Mouse (Mus musculus) embryonic facial prominence, embryonic 14.5 days (tissue): ENCODE measurements around the gene Adipoq. TPM values are rescaled to one million over a fixed set of nuclear protein-coding genes. Genes with fewer than 3 reads are reported as not detected.

ENCODE experiments used
- ATAC-seq: fragments of 200-750 bp; cut with Nextera tagmentation; 2 replicates; pipeline ENCODE4 v1.8.0; 2017; ENCODE audit warnings: low read depth, moderate number of reproducible peaks, moderate TSS enrichment
- DNase-seq: peaks from one replicate; pipeline ENCODE4 v3.0.0-alpha.2; 2015; ENCODE audit warnings: low spot score
- H3K27ac ChIP-seq: fragments of 300-500 bp; sonication (generic); replicated peaks from 2 replicates; pipeline ENCODE4 v1.5.1; 2014; ENCODE audit warnings: low read depth, mild to moderate bottlenecking, low read length, moderate library complexity
- H3K27me3 ChIP-seq: fragments of 300-500 bp; sonication (generic); replicated peaks from 2 replicates; pipeline ENCODE4 v1.6.1; 2014; ENCODE audit warnings: low read length; ENCODE audit not compliant: control insufficient read depth, insufficient read depth
- H3K36me3 ChIP-seq: fragments of 300-500 bp; sonication (generic); 2 replicates; pipeline ENCODE4 v1.6.1; 2014; ENCODE audit warnings: low read length, mixed read lengths; ENCODE audit not compliant: control insufficient read depth, insufficient read depth
- H3K4me1 ChIP-seq: fragments of 300-500 bp; sonication (generic); 2 replicates; pipeline ENCODE4 v1.6.1; 2014; ENCODE audit warnings: antibody characterized with exemption, low read length; ENCODE audit not compliant: control insufficient read depth, insufficient read depth
- H3K4me2 ChIP-seq: fragments of 300-500 bp; sonication (generic); 2 replicates; pipeline ENCODE4 v1.6.1; 2014; ENCODE audit warnings: low read depth, mild to moderate bottlenecking, low read length, moderate library complexity, mixed read lengths
- H3K4me3 ChIP-seq: fragments of 300-500 bp; sonication (generic); 2 replicates; pipeline ENCODE4 v1.5.1; 2014; ENCODE audit warnings: low read depth, mild to moderate bottlenecking, low read length
- H3K9ac ChIP-seq: fragments of 300-500 bp; sonication (generic); 2 replicates; pipeline ENCODE4 v1.6.1; 2014; ENCODE audit warnings: low read depth, mild to moderate bottlenecking, low read length, moderate library complexity, mixed read lengths
- H3K9me3 ChIP-seq: fragments of 300-500 bp; sonication (generic); 2 replicates; pipeline ENCODE4 v1.6.1; 2016; ENCODE audit warnings: low read length; ENCODE audit not compliant: control insufficient read depth
- whole genome bisulfite sequencing: fragments of 180-500 bp; shearing (Covaris S2); extraction: QIAGEN DNeasy Blood & Tissue Kit; methylation state at CpG from one replicate; pipeline ENCODE4 v1.1.7; 2014; 5-methylcytosine and 5-hydroxymethylcytosine counted together
- polyA plus RNA-seq: library from polyadenylated mRNA; unstranded; fragments of >200 nt; fragmentation: Nextera tagmentation; extraction: Ambion mirVana; gene quantifications from 2 replicates; pipeline ENCODE4 v1.2.1, GENCODE M21; 2014

Adipoq gene
- polyA plus RNA-seq, 1 experiment from 2014 or later: 18.4 TPM

DNA sequence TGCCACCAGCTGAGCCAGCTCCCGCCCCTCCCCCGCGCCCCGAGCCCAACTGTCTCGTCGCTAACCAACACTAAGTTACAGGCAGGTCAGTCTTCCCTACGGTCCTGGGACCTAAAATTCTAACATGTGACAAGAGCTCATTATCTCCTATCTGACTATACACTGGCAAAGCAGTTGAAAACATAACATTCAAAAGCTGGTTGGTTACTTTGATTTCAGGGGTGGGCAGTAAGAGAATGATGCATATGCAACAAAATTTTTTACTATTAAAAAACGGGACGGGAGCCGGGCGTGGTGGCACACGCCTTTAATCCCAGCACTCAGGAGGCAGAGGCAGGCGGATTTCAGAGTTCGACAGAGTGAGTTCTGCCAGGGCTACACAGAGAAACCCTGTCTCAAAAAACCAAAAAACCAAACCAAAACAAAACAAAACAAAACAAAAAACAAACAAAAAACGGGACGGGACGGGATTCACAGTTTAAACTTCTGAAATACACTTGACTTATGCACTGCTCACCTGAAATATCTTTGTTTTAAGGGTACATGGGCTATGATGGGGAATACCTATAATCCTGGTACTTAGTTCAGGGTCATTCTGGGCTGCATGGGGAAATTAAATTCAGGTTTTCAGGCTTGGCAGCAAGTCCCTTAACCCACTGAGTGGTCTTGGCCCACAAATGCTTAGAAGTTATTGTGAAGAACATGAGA, 43.1 kb upstream of the Adipoq start:
- no peaks in the 10 kb centered on the region for H3K9me3 ChIP-seq
- no peaks in the 10 kb centered on the region for H3K36me3 ChIP-seq
- WGBS: 39% methylated on average over 17 of the region's 17 CpGs
- H3K27me3 ChIP-seq: peaks cover 11% of the 10 kb centered on the region
- H3K4me3 ChIP-seq: peak overlapping the region; percentile 24
- DNase-seq: no peak
- H3K9ac ChIP-seq: peak overlapping the region; percentile 27; the same call in 1 of the 2 replicates
- H3K4me1 ChIP-seq: 0 out of 2 replicates have a peak, but pooled peaks cover 3% of the 10 kb centered on the region
- no peak overlapping the region for H3K27ac ChIP-seq
- H3K4me2 ChIP-seq: peak overlapping the region; percentile 46
- ATAC-seq: no peak

DNA sequence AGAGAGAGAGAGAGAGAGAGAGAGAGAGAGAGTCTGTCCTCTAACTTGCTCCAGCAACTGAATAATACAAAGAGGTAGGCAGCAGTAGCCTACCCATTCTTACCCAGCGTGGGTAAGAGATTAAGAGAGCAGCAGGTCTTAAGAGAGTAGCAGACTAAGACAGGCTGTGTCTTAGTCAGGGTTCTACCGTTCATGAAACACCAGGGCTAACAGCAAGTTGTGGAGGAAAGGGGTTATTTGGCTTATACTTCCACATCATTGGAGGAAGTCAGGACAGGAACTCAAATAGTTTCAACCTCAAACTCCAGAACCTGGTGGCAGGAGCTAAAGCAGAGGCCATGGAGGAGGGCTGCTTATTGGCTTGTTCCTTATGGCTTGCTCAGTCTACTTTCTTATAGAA, 42.5 kb upstream of the Adipoq start:
- no peak overlapping the region for H3K27ac ChIP-seq
- peaks cover 4% of the 10 kb centered on the region for H3K36me3 ChIP-seq
- H3K4me2 ChIP-seq: no peak overlapping the region
- H3K4me3 ChIP-seq: no peak overlapping the region
- H3K27me3 ChIP-seq: peaks cover 11% of the 10 kb centered on the region
- H3K9ac ChIP-seq: no peak overlapping the region
- H3K4me1 ChIP-seq: 0 out of 2 replicates have a peak, but pooled peaks cover 3% of the 10 kb centered on the region
- no peaks in the 10 kb centered on the region for H3K9me3 ChIP-seq
- WGBS: 61% methylated on average over 2 of the region's 2 CpGs
- ATAC-seq (no peak), DNase-seq (no peak)

GRCm38 (mm10) chr16:23106121-23106520, 40.2 kb upstream of the Adipoq start:
- H3K4me3 ChIP-seq: no peak overlapping the region
- ATAC-seq: no peak
- WGBS: 58% methylated on average over 7 of the region's 7 CpGs

DNA sequence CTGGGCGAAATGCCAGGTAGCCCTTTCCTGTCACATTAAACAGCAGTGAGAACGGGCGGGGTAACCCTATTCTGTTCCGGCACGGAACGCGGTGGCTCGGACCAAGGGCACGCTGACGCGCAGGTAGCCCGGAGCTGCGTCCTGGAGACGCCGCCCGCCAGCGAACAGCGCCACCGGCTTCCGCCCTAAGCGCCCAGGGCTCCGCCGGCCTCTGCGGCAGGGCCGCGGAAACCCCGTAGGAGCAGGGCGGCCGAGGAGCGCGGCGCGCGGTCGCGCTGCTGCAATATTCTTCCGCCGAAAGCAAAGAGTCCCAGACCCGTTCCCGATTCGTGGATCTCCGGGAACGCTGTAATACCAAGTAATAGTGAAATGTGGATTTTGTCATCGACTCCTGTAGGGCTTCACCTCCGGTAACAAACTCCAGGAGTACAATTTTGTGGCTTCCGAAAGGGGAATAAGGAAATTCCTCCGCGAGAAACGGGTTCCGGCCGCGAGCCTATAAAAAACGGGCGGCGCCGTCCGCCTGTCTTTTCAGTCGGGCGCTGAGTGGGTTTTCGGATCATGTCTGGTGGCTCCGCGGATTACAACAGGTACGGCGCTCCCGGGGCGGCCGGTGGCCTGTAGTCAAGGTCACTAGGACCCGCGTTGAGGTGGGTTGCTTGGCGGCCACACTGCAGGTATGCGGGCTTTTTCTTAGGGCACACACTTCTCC, 38.9 kb upstream of the Adipoq start, which contains the start of gene Eif4a2:
Gene Eif4a2, plus strand, starts transcription at position 214 of the 712 bp plus-strand sequence.
- peaks cover 7% of the 10 kb centered on the region; the same call in 1 of the 2 replicates for H3K4me1 ChIP-seq
- peak within 1 kb of the TSS; percentile 100 for H3K9ac ChIP-seq
- H3K4me2 ChIP-seq: peak within 1 kb of the TSS; percentile 77
- peak within 1 kb of the TSS; percentile 100 for H3K4me3 ChIP-seq
- peak within 1 kb of the TSS; percentile 99 for H3K27ac ChIP-seq
- ATAC-seq (peak; percentile 93), DNase-seq (peak; percentile 95)
- no peaks in the 10 kb centered on the region for H3K27me3 ChIP-seq
- no peaks in the 10 kb centered on the region for H3K9me3 ChIP-seq
- H3K36me3 ChIP-seq: peaks cover 40% of the 10 kb centered on the region
- WGBS: under 1% methylated on average over 47 of the region's 71 CpGs

More at GRCm38 (mm10) chr16:23106121-23106520, 40.2 kb upstream of the Adipoq start:
- Histone ChIP-seq H3K4me1 (peaks cover 7% of the 10 kb centered on the region; the same call in 1 of the 2 replicates), H3K4me2 (no peak overlapping the region), H3K36me3 (peaks cover 27% of the 10 kb centered on the region), H3K27ac (no peak overlapping the region), H3K9ac (no peak overlapping the region), H3K9me3 (no peaks in the 10 kb centered on the region), H3K27me3 (no peaks in the 10 kb centered on the region)
- no peak for DNase-seq

DNA sequence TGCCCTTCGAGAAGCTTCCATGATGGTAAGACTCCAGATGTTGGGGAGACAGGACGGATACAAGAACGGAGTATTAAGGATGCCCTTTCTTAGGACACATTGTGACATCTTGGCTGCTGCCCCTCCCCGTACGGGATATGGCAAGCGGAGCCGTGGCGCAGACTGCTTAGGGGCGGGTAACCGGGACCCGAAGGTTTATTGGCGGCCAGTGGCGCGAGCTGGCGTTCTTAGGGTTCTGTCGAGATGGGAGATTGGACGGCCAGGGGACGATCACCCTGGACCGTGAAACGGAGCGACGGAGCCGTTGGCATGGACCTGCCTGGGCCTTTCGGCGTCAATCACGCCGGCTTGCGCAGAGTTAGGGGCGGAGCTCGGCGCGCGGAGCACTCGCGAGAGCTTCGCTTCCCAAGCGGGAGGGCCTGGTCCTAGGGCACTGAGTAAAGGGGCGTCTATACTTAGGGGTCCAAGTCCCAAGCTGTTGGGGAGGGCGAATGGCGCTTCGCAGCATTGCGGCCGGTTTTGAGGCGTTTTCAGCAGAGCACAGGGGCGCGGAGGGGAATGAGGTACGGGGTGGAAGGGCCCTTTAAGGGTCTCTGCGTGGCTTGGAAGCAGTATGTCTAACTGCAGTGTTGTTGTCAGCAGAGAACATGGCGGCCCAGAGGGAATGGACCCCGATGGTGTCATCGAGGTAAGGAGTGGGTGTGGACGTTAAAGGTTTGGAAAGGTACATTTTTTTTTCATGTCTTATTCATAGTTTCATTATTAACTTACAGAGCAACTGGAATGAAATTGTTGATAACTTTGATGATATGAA, 38.2 kb upstream of the Adipoq start:
- Histone ChIP-seq H3K4me3 (peak overlapping the region; percentile 100), H3K9me3 (no peaks in the 10 kb centered on the region), H3K36me3 (peaks cover 47% of the 10 kb centered on the region), H3K27me3 (no peaks in the 10 kb centered on the region), H3K4me1 (peaks cover 7% of the 10 kb centered on the region; the same call in 1 of the 2 replicates), H3K4me2 (peak overlapping the region; percentile 77), H3K27ac (peak overlapping the region; percentile 99), H3K9ac (peak overlapping the region; percentile 100)
- peak; percentile 92 for DNase-seq
- ATAC-seq: peak; percentile 87
- under 1% methylated on average over 50 of the region's 52 CpGs for WGBS

DNA sequence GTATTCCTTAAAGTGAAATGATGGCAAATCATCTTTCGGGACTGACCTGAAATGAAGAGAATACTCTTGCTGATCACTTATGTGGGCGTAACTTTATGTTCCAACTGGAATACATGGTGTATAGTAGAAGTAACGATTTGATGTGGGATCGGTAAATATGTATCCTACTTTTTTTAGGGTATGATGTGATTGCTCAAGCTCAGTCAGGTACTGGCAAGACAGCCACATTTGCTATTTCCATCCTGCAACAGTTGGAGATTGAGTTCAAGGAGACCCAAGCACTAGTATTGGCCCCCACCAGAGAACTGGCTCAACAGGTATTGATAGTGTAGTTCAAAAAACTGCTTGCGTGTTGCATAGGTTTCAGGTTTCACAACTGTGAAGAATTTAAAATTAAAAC, 37.4 kb upstream of the Adipoq start:
- DNase-seq (no peak), ATAC-seq (no peak)
- peaks cover 52% of the 10 kb centered on the region for H3K36me3 ChIP-seq
- peak overlapping the region; percentile 99; the same call in 1 of the 2 replicates for H3K27ac ChIP-seq
- peak overlapping the region; percentile 100 for H3K9ac ChIP-seq
- no peaks in the 10 kb centered on the region for H3K9me3 ChIP-seq
- H3K4me3 ChIP-seq: peak overlapping the region; percentile 100
- peaks cover 7% of the 10 kb centered on the region; the same call in 1 of the 2 replicates for H3K4me1 ChIP-seq
- H3K4me2 ChIP-seq: peak overlapping the region; percentile 77
- H3K27me3 ChIP-seq: no peaks in the 10 kb centered on the region
- 2% methylated on average over 5 of the region's 5 CpGs for WGBS

GRCm38 (mm10) chr16:23109350-23110280, 36.7 kb upstream of the Adipoq start:
- DNase-seq (no peak), ATAC-seq (no peak)
- H3K27me3 ChIP-seq: no peaks in the 10 kb centered on the region
- H3K36me3 ChIP-seq: peaks cover 58% of the 10 kb centered on the region
- H3K4me1 ChIP-seq: peaks cover 7% of the 10 kb centered on the region; the same call in 1 of the 2 replicates
- WGBS: 52% methylated on average over 5 of the region's 5 CpGs
- peak overlapping the region; percentile 99; the same call in 1 of the 2 replicates for H3K27ac ChIP-seq
- H3K9ac ChIP-seq: peak overlapping the region; percentile 100
- peak overlapping the region; percentile 100 for H3K4me3 ChIP-seq
- H3K9me3 ChIP-seq: no peaks in the 10 kb centered on the region
- H3K4me2 ChIP-seq: peak overlapping the region; percentile 77
